In genomic region chr5:24383026-24383859, GRCm38 (mm10) we compare ENCODE assay signal across 8 mouse cellular contexts. TPM values are rescaled to one million over a fixed set of nuclear protein-coding genes. Genes with fewer than 3 reads are reported as not detected.
A peak's percentile ranks its signal among the peaks of the same experiment; 100 is the strongest.
DNase-seq lines count a peak whose midpoint lies in the region; ATAC-seq and TF ChIP-seq lines count a peak whose summit lies in the region.

No protein-coding gene starts in this region.

- peak; percentile 71 for TF ChIP-seq CTCF in ES-Bruce4 (IDR thresholded peaks at IDR 0.05; ENCODE audit: low read depth, low read length)

- peak overlapping the region; percentile 69 for H3K4me3 ChIP-seq in ES-Bruce4 (ENCODE audit: low read depth, low read length)
- H3K4me3 ChIP-seq in forebrain, embryonic 13.5 days = peak overlapping the region; percentile 49
- H3K4me3 ChIP-seq in neural tube, embryonic 15.5 days (replicated peaks) = peak overlapping the region; percentile 49

- under 1% methylated on average over 34 of the region's 34 CpGs for WGBS in forebrain, embryonic 13.5 days
- WGBS in neural tube, embryonic 15.5 days = 2% methylated on average over 34 of the region's 34 CpGs

- H3K4me2 ChIP-seq in forebrain, embryonic 13.5 days = peak overlapping the region; percentile 72
- H3K4me2 ChIP-seq in neural tube, embryonic 15.5 days = peak overlapping the region; percentile 68

- H3K36me3 ChIP-seq in ES-Bruce4 (ENCODE audit: control insufficient read depth, insufficient read depth, low read length, poor library complexity, severe bottlenecking) = no peaks in the 10 kb centered on the region
- no peaks in the 10 kb centered on the region for H3K36me3 ChIP-seq in forebrain, embryonic 13.5 days (ENCODE audit: poor library complexity, severe bottlenecking)
- no peaks in the 10 kb centered on the region for H3K36me3 ChIP-seq in neural tube, embryonic 15.5 days

- 0 out of 2 replicates have a peak, but pooled peaks have one; percentile 73 for TF ChIP-seq EP300 in ES-Bruce4 (IDR thresholded peaks at IDR 0.05; ENCODE audit: insufficient read depth, low read depth, low read length)

- H3K9ac ChIP-seq in ES-Bruce4 (ENCODE audit: low read depth, poor library complexity, severe bottlenecking) = peak overlapping the region; percentile 22; the same call in 1 of the 2 replicates
- peak overlapping the region; percentile 61 for H3K9ac ChIP-seq in forebrain, embryonic 13.5 days
- peak overlapping the region; percentile 47 for H3K9ac ChIP-seq in neural tube, embryonic 15.5 days (replicated peaks)

- peak; percentile 87 for ATAC-seq in cerebellum, adult (ENCODE audit: insufficient number of reproducible peaks, low FRiP score, low TSS enrichment)
- ATAC-seq in forebrain, embryonic 13.5 days = peak; percentile 86
- peak; percentile 82 for ATAC-seq in neural tube, embryonic 15.5 days (ENCODE audit: low FRiP score)

- no peaks in the 10 kb centered on the region for H3K9me3 ChIP-seq in ES-Bruce4 (replicated peaks; ENCODE audit: control insufficient read depth, insufficient read depth, low read length, poor library complexity, severe bottlenecking)
- no peaks in the 10 kb centered on the region for H3K9me3 ChIP-seq in forebrain, embryonic 13.5 days (replicated peaks)
- H3K9me3 ChIP-seq in neural tube, embryonic 15.5 days (replicated peaks) = no peaks in the 10 kb centered on the region

- peaks cover 2% of the 10 kb centered on the region for H3K4me1 ChIP-seq in ES-Bruce4 (ENCODE audit: control insufficient read depth, insufficient read depth, low read length)
- H3K4me1 ChIP-seq in forebrain, embryonic 13.5 days = peaks cover 25% of the 10 kb centered on the region
- peaks cover 39% of the 10 kb centered on the region for H3K4me1 ChIP-seq in neural tube, embryonic 15.5 days

- H3K27me3 ChIP-seq in ES-Bruce4 (ENCODE audit: control insufficient read depth, insufficient read depth, low read length, poor library complexity, severe bottlenecking) = no peaks in the 10 kb centered on the region
- H3K27me3 ChIP-seq in forebrain, embryonic 13.5 days = peaks cover 41% of the 10 kb centered on the region
- H3K27me3 ChIP-seq in neural tube, embryonic 15.5 days (replicated peaks) = peaks cover 16% of the 10 kb centered on the region; the same call in 1 of the 2 replicates

- DNase-seq in heart, postnatal 14 days = peak; percentile 85 to 91
- peak; percentile 94 for DNase-seq in layer of hippocampus, adult 11-12 months (ENCODE audit: low spot score)
- DNase-seq in lung, adult 18-20 months = peak; percentile 91 to 95
- peak; percentile 88 for DNase-seq in testis, postnatal 14 days (ENCODE audit: low spot score)

- intact Hi-C loops in heart, postnatal 14 days (cut with DNase I) = loop anchor here (2.0 to 10.0 kb wide), 2 partner anchors 18 to 218 kb away; partner anchors contain the start of genes Nos3 and Nupl2

- peak overlapping the region; percentile 19; the same call in 1 of the 2 replicates for H3K27ac ChIP-seq in ES-Bruce4 (ENCODE audit: insufficient read depth, low read length)
- no peak overlapping the region for H3K27ac ChIP-seq in forebrain, embryonic 13.5 days
- H3K27ac ChIP-seq in neural tube, embryonic 15.5 days (replicated peaks) = peak overlapping the region; percentile 80

- TF ChIP-seq POLR2A in ES-Bruce4 (IDR thresholded peaks at IDR 0.05; ENCODE audit: insufficient read depth, low read length) = peak; percentile 20

RNA-seq across cellular contexts. Expression of gene Atg9b, which starts 8.7 kb away (rescaled TPM):
- 10.3 and 10.6 TPM in 2 replicates for polyA plus RNA-seq in ES-Bruce4 (2011; ENCODE audit: insufficient read depth, insufficient read length, low read depth, missing spikeins)
- polyA plus RNA-seq in forebrain, embryonic 13.5 days (2015; fragmentation: Nextera tagmentation; extraction: Ambion mirVana) = 0.52 and 0.57 TPM in 2 replicates
- under 1 TPM; 0.41 to 0.45 TPM for total RNA-seq in heart, postnatal 14 days (2021)
- polyA plus RNA-seq in neural tube, embryonic 15.5 days (2015; fragmentation: Nextera tagmentation; extraction: Ambion mirVana) = 4.0 and 4.8 TPM in 2 replicates

RNA-seq across cellular contexts. Expression of gene Abcb8, which starts 10.2 kb away (rescaled TPM):
- 28.8 and 29.6 TPM in 2 replicates for polyA plus RNA-seq in ES-Bruce4 (2011; ENCODE audit: insufficient read depth, insufficient read length, low read depth, missing spikeins)
- polyA plus RNA-seq in forebrain, embryonic 13.5 days (2015; fragmentation: Nextera tagmentation; extraction: Ambion mirVana) = 39.0 and 48.1 TPM in 2 replicates
- 10 to 100 TPM; 81.9 to 87.0 TPM for total RNA-seq in heart, postnatal 14 days (2021)
- 49.4 and 52.2 TPM in 2 replicates for polyA plus RNA-seq in neural tube, embryonic 15.5 days (2015; fragmentation: Nextera tagmentation; extraction: Ambion mirVana)

RNA-seq across cellular contexts. Expression of gene Nos3, which starts 18.6 kb away (rescaled TPM):
- 1.1 and 1.2 TPM in 2 replicates for polyA plus RNA-seq in ES-Bruce4 (2011; ENCODE audit: insufficient read depth, insufficient read length, low read depth, missing spikeins)
- polyA plus RNA-seq in forebrain, embryonic 13.5 days (2015; fragmentation: Nextera tagmentation; extraction: Ambion mirVana) = 5.6 and 5.9 TPM in 2 replicates
- 10 to 100 TPM; 34.5 to 35.6 TPM for total RNA-seq in heart, postnatal 14 days (2021)
- 9.3 and 10.6 TPM in 2 replicates for polyA plus RNA-seq in neural tube, embryonic 15.5 days (2015; fragmentation: Nextera tagmentation; extraction: Ambion mirVana)

RNA-seq across cellular contexts. Expression of gene Asic3, which starts 29.9 kb away (rescaled TPM):
- 0.88 TPM in 1 of 2 replicates, not detected in the other for polyA plus RNA-seq in ES-Bruce4 (2011; ENCODE audit: insufficient read depth, insufficient read length, low read depth, missing spikeins)
- polyA plus RNA-seq in forebrain, embryonic 13.5 days (2015; fragmentation: Nextera tagmentation; extraction: Ambion mirVana) = 0.24 TPM in 1 of 2 replicates, not detected in the other
- under 1 TPM in 1 of 2 experiments, not detected in 1; 0.39 TPM for total RNA-seq in heart, postnatal 14 days (2021)
- polyA plus RNA-seq in neural tube, embryonic 15.5 days (2015; fragmentation: Nextera tagmentation; extraction: Ambion mirVana) = 1.6 and 2.4 TPM in 2 replicates

RNA-seq across cellular contexts. Expression of gene Kcnh2, which starts 31.8 kb away (rescaled TPM):
- 3.3 and 5.8 TPM in 2 replicates for polyA plus RNA-seq in ES-Bruce4 (2011; ENCODE audit: insufficient read depth, insufficient read length, low read depth, missing spikeins)
- 4.3 and 6.9 TPM in 2 replicates for polyA plus RNA-seq in forebrain, embryonic 13.5 days (2015; fragmentation: Nextera tagmentation; extraction: Ambion mirVana)
- 10 to 100 TPM; 75.5 to 85.8 TPM for total RNA-seq in heart, postnatal 14 days (2021)
- polyA plus RNA-seq in neural tube, embryonic 15.5 days (2015; fragmentation: Nextera tagmentation; extraction: Ambion mirVana) = 12.7 and 18.2 TPM in 2 replicates
